Mouse (Mus musculus) embryonic facial prominence, embryonic 11.5 days (tissue): ENCODE data around the gene Eif4ebp2. TPM values are rescaled to one million over a fixed set of nuclear protein-coding genes. Genes with fewer than 3 reads are reported as not detected.

Source experiments
- ATAC-seq: fragments of 200-750 bp; cut with Nextera tagmentation; replicated peaks from 2 replicates; pipeline ENCODE4 v1.8.0; 2017; ENCODE audit warnings: low read depth; ENCODE audit not compliant: insufficient number of reproducible peaks, low FRiP score, low TSS enrichment
- DNase-seq: peaks from one replicate; pipeline ENCODE4 v3.0.0-alpha.2; 2015; ENCODE audit warnings: low spot score
- H3K27ac ChIP-seq: fragments of 300-500 bp; sonication (generic); replicated peaks from 2 replicates; pipeline ENCODE4 v1.5.1; 2014; ENCODE audit warnings: mild to moderate bottlenecking, low read depth, low read length, control low read depth
- H3K27me3 ChIP-seq: fragments of 300-500 bp; sonication (generic); 2 replicates; pipeline ENCODE4 v1.6.1; 2014; ENCODE audit warnings: mild to moderate bottlenecking, low read length, moderate library complexity, mixed read lengths; ENCODE audit not compliant: control insufficient read depth, insufficient read depth
- H3K36me3 ChIP-seq: fragments of 300-500 bp; sonication (generic); replicated peaks from 2 replicates; pipeline ENCODE4 v1.6.1; 2014; ENCODE audit warnings: low read depth, mild to moderate bottlenecking, low read length, moderate library complexity, mixed read lengths; ENCODE audit not compliant: control insufficient read depth, insufficient read depth
- H3K4me1 ChIP-seq: fragments of 300-500 bp; sonication (generic); 2 replicates; pipeline ENCODE4 v1.6.1; 2014; ENCODE audit warnings: low read length, mixed read lengths; ENCODE audit not compliant: control insufficient read depth, insufficient read depth
- H3K4me2 ChIP-seq: fragments of 300-500 bp; sonication (generic); 2 replicates; pipeline ENCODE4 v1.6.1; 2014; ENCODE audit warnings: low read depth, mild to moderate bottlenecking, control low read depth, low read length, moderate library complexity
- H3K4me3 ChIP-seq: fragments of 300-500 bp; sonication (generic); 2 replicates; pipeline ENCODE4 v1.5.1; 2014; ENCODE audit warnings: low read depth, low read length, control low read depth
- H3K9ac ChIP-seq: fragments of 300-500 bp; sonication (generic); replicated peaks from 2 replicates; pipeline ENCODE4 v1.6.1; 2014; ENCODE audit warnings: mild to moderate bottlenecking, control low read depth, low read length
- H3K9me3 ChIP-seq: fragments of 300-500 bp; sonication (generic); replicated peaks from 2 replicates; pipeline ENCODE4 v1.6.1; 2016; ENCODE audit warnings: mild to moderate bottlenecking, low read length, inconsistent platforms, mixed read lengths; ENCODE audit not compliant: control insufficient read depth
- WGBS: fragments of 180-500 bp; shearing (Covaris S2); extraction: QIAGEN DNeasy Blood & Tissue Kit; methylation state at CpG from one replicate; pipeline ENCODE4 v1.1.7; 2014; 5-methylcytosine and 5-hydroxymethylcytosine counted together
- polyA plus RNA-seq: library from polyadenylated mRNA; unstranded; fragments of >200 nt; fragmentation: Nextera tagmentation; extraction: Ambion mirVana; gene quantifications from 2 replicates; pipeline ENCODE4 v1.2.1, GENCODE M21; 2014

Eif4ebp2 gene
- 27.8 and 35.2 TPM in 2 replicates for polyA plus RNA-seq

DNA sequence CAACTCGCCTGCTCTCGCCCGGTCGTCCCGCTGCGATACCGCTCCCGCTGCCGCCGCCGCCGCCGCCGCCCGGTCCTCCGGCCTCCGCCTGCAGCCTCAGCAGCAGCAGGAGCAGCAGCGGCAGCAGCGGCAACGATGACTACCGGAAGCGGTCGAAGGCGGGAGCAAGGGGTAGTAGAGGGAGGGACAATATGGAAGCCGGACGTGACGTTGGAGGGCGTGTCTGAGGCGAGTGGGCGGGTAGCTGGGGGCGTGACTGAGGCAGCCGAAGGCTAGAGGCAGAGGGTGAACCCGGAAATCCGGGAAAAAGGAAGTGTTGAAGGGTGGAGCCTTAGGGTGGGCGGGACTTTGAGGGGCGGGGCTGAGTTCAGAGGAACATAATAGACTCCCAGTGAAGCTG lies at the start of gene Eif4ebp2:
TSS of gene Eif4ebp2 (minus strand) at position 17 of the 400 bp plus-strand sequence.
- H3K9ac ChIP-seq, result peak within 1 kb of the TSS; percentile 94
- peak; percentile 96 for ATAC-seq
- no peaks in the 10 kb centered on the region for H3K27me3 ChIP-seq
- peak within 1 kb of the TSS; percentile 99 for H3K4me3 ChIP-seq
- H3K36me3 ChIP-seq, result no peaks in the 10 kb centered on the region
- no peaks in the 10 kb centered on the region for H3K4me1 ChIP-seq
- DNase-seq, result peak; percentile 99
- peak within 1 kb of the TSS; percentile 41 for H3K27ac ChIP-seq
- H3K4me2 ChIP-seq, result peak within 1 kb of the TSS; percentile 69
- WGBS, result under 1% methylated on average over 36 of the region's 36 CpGs
- no peaks in the 10 kb centered on the region for H3K9me3 ChIP-seq

DNA sequence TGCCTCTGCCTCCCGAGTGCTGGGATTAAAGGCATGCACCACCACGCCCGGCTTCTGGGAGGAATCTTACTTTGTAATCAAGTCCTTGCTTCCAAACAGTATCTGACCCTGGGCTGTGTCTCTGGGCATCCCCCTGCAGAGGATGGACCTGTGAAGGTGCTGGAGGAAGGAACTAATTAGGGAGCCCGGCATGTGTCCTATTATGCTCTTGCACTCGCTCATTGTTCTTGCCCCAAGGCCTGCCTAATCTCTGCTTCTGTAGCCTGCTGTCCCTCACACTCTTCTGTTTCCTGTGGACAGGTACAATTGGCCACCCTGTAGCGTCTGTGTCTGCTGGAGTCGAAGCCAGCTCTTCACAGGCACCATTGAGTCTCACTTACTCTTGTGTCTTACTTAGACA lies 48.3 kb upstream of the Eif4ebp2 start:
- WGBS, result 50% methylated on average over 7 of the region's 7 CpGs
- Histone ChIP-seq H3K27ac (no peak overlapping the region), H3K27me3 (no peaks in the 10 kb centered on the region), H3K36me3 (no peaks in the 10 kb centered on the region), H3K4me3 (no peak overlapping the region), H3K4me1 (peaks cover 4% of the 10 kb centered on the region; the same call in 1 of the 2 replicates), H3K9me3 (no peaks in the 10 kb centered on the region), H3K9ac (no peak overlapping the region), H3K4me2 (no peak overlapping the region)
- DNase-seq (no peak), ATAC-seq (no peak)

DNA sequence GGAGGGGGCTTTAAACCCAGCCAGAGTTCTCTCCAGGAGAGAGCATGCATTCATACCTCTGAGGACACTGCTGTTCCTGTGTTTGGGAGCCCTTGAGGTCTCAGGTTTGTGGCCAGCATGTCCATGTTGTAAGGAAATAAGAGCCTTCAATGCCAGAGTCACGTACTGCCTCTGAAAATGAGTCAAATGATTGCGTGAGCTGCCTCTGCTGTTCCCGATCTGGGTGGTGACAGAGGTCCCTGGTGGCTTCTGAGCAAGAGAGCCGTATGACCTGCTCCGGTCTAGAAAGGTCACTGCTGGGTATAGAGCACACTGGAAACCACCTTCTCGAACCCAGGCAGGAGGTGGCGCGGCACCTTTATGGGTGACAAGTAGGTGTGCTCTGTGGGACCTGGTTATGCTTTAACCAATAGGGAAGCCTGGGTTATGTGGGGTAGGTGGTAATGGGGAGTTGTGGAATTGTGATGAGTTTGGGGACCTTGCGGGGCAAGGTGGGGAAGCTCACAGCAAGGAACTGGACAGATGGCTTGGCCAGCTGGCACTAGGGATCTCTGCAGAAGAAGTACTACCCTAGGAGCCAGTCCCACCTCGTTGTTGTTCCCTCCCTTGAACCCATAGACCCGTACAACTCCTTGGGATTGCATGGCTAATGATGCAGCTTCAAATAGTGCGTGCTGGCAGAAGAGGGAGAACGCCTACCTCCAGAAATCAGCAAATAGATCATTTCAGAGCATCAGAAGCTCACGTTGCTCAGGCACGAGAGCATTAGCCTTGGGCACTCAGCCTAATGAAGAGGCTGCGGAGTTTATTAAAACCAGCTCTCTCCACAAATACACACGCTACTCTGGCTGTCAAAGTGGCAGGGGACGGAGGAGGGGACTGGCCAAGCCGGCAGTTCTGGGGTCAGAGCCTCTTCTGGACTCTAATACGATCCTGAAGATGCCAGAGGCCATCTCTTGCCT lies 47.3 kb upstream of the Eif4ebp2 start:
- Histone ChIP-seq H3K9ac (no peak overlapping the region), H3K9me3 (no peaks in the 10 kb centered on the region), H3K4me1 (peaks cover 10% of the 10 kb centered on the region), H3K36me3 (no peaks in the 10 kb centered on the region), H3K4me3 (no peak overlapping the region), H3K27me3 (no peaks in the 10 kb centered on the region), H3K4me2 (no peak overlapping the region), H3K27ac (no peak overlapping the region)
- WGBS, result 64% methylated on average over 20 of the region's 20 CpGs
- ATAC-seq (no peak), DNase-seq (peak; percentile 36)

DNA sequence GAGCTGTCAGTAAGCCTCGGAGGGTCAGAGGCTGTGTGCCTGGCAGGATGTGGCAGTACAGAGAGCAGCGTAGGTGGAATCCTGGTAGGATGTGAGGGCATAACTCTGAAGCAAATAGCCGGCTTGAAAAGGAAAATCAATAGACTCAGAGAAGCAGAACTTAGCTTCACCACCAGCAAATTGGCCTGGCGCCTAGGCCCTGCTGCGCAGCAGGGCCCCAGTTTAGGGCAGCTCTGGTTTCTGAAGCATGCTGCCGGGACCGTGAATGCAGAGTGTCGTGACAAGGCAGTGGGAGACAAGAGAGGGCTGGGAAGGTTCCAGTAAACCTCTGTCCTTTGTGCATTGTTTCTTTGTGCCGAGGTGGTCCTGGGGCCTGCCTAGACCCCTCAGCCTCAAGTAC lies 43.8 kb upstream of the Eif4ebp2 start:
- Histone ChIP-seq H3K4me3 (no peak overlapping the region), H3K4me1 (peaks cover 10% of the 10 kb centered on the region), H3K27me3 (no peaks in the 10 kb centered on the region), H3K9me3 (no peaks in the 10 kb centered on the region), H3K9ac (peak overlapping the region; percentile 29), H3K4me2 (no peak overlapping the region), H3K36me3 (no peaks in the 10 kb centered on the region), H3K27ac (peak overlapping the region; percentile 65)
- ATAC-seq (no peak), DNase-seq (peak; percentile 32)
- WGBS, result 40% methylated on average over 9 of the region's 9 CpGs

DNA sequence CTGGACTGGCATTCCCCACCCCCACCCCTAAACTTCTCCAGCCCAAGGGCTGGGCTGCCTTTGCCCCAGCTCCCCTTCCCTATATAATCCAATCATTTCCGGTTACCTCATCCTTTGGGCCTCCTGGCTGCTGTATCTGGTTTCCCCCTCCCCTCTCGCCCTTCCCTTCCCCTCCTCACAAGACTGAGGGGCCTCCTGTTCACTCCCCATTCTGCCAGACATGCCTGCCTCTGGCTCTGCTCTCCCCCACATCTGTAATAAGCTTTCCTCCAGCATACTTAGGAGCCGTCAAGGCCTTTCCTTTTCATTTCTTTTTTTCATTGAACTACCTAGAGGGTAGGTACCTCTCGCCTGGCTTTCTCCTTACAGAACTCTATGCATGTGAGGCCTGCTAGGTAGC lies 43.0 kb upstream of the Eif4ebp2 start:
- ATAC-seq (no peak), DNase-seq (peak; percentile 71)
- H3K4me2 ChIP-seq, result no peak overlapping the region
- H3K36me3 ChIP-seq, result no peaks in the 10 kb centered on the region
- peak overlapping the region; percentile 29; the same call in 1 of the 2 replicates for H3K9ac ChIP-seq
- H3K27me3 ChIP-seq, result no peaks in the 10 kb centered on the region
- WGBS, result 30% methylated on average over 4 of the region's 4 CpGs
- H3K4me1 ChIP-seq, result peaks cover 10% of the 10 kb centered on the region
- no peak overlapping the region for H3K4me3 ChIP-seq
- H3K27ac ChIP-seq, result peak overlapping the region; percentile 65
- H3K9me3 ChIP-seq, result no peaks in the 10 kb centered on the region

DNA sequence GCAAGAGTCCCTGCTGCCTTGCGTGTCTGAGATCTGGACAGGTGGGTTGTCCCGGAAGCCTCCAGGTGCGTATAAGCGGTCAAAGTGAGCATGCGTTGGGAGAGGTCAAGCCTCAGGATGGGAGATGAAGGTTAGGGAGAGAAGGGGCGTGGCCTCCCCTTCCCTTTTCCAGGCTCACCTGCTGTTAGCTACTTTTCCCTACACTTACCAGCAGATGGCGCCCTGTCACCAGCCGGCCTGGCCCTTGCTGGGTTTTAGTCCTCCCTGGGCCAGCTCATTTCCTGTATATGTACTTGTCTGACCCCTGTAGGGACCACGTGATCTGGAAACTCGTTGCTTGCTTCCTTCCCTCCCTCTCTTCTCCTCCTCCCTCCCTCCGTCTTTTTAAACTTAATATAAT lies 39.6 kb upstream of the Eif4ebp2 start:
- no peaks in the 10 kb centered on the region for H3K36me3 ChIP-seq
- no peak overlapping the region for H3K4me3 ChIP-seq
- DNase-seq, result peak; percentile 87
- 0 out of 2 replicates have a peak, but pooled peaks have one; percentile 42 for ATAC-seq
- peaks cover 10% of the 10 kb centered on the region for H3K4me1 ChIP-seq
- no peak overlapping the region for H3K27ac ChIP-seq
- no peak overlapping the region for H3K9ac ChIP-seq
- 4% methylated on average over 11 of the region's 11 CpGs for WGBS
- H3K27me3 ChIP-seq, result no peaks in the 10 kb centered on the region
- no peaks in the 10 kb centered on the region for H3K9me3 ChIP-seq
- no peak overlapping the region for H3K4me2 ChIP-seq

DNA sequence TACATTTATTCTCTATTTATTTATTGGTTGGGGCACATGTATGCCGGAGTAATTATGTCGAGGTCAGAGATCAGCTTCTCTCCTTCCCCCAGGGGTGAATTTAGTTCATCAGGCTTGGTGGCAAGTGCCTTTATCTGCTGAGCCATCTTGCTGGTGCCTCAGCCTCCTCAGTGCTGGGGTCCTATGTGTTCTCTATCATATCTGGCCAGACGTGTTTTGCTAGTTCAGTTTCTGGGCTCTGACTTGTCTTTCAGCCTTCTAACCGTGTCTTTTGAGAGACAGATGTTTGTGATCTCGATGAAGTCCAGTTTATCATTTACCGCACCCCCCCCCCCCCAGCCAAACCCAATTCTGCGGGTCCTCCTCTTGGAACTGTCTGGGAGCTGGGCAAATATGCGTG lies 39.1 kb upstream of the Eif4ebp2 start:
- no peak overlapping the region for H3K4me3 ChIP-seq
- H3K9ac ChIP-seq, result no peak overlapping the region
- no peaks in the 10 kb centered on the region for H3K36me3 ChIP-seq
- no peaks in the 10 kb centered on the region for H3K9me3 ChIP-seq
- ATAC-seq, result no peak
- H3K4me1 ChIP-seq, result peaks cover 10% of the 10 kb centered on the region
- no peak overlapping the region for H3K4me2 ChIP-seq
- no peak overlapping the region for H3K27ac ChIP-seq
- WGBS, result 48% methylated on average over 8 of the region's 8 CpGs
- no peaks in the 10 kb centered on the region for H3K27me3 ChIP-seq
- DNase-seq, result no peak

DNA sequence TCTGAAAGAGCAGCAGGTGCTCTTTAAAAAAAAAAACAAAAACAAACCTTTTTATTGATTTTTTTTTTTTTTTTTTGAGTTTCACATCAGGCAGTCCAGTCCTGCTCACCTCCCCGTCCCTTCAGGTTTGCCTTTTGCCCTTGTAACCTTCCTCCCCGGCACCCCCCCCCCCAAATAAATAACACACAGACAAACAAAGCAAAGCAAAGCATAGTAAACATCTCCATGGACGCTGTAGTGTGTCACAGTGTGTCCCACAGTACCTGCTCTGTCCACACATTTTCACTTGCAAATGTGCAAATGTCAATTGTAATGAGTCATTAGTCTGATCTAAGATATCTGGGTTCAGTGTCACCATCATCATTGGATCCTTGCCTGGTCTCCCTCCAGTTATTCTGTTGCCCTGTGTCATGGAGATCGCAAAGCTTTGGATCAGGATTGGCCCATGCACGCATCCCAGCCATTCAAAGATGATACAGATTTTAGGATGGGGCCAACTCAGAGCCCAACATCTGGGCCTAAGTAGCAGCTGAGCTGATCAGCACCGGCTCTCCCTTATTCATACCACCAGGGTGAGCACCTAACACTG lies 36.2 kb upstream of the Eif4ebp2 start:
- no peaks in the 10 kb centered on the region for H3K36me3 ChIP-seq
- no peak overlapping the region for H3K4me3 ChIP-seq
- H3K9ac ChIP-seq, result no peak overlapping the region
- H3K4me2 ChIP-seq, result no peak overlapping the region
- no peak for ATAC-seq
- H3K27me3 ChIP-seq, result no peaks in the 10 kb centered on the region
- WGBS, result 83% methylated on average over 6 of the region's 6 CpGs
- H3K27ac ChIP-seq, result no peak overlapping the region
- no peaks in the 10 kb centered on the region for H3K4me1 ChIP-seq
- no peaks in the 10 kb centered on the region for H3K9me3 ChIP-seq
- DNase-seq, result no peak
